Mouse (Mus musculus): Measurements from ENCODE around the gene Dda1.

DNA sequence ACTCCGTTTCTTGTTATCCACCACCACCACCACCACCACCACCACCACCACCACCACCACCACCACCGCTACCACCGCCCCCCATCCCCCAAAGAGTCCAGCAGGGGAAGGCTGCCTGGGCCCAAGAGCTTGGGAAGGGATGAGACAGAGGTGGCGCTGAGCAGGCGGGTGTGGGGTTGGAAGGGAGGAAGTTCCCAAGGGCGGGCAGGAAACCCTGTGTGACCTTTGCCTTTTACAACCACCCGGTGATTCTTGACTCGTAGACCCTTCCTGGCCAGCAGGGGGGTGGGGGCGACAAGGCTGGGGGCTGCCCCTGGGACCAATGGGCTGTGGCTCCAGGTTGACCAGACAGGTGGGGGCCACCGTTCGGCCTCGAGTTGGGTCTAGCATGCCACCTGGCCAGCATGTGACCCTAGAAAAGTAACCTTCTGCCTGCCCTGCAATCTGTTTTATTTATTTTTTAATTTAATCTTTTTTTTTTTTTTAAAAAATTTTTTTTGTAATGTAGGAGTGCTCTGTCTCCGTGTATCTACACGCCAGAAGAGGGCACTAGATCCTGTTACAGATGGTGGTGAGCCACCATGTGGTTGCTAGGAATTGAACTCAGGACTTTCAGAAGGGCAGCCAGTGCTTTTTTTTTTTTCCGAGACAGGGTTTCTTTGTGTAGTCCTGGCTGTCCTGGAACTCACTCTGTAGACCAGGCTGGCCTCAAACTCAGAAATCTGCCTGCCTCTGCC, 44.2 kb downstream of the Dda1 start:
- no peak for TF ChIP-seq CTCF (IDR thresholded peaks at IDR 0.05; ENCODE audit: control insufficient read depth, insufficient read depth, low read length)
- no peak for TF ChIP-seq POLR2A (IDR thresholded peaks at IDR 0.05; ENCODE audit: borderline replicate concordance, control insufficient read depth, low read depth, low read length)
